ENCODE assay signal across 21 mouse cellular contexts in genomic region chr4:41358669-41359068, GRCm38 (mm10). TPM values are rescaled to one million over a fixed set of nuclear protein-coding genes. Genes with fewer than 3 reads are reported as not detected.
A peak's percentile ranks its signal among the peaks of the same experiment; 100 is the strongest.
DNase-seq lines count a peak whose midpoint lies in the region; ATAC-seq and TF ChIP-seq lines count a peak whose summit lies in the region.
"Had no signal": no experiment of that assay in that cellular context is flagged by ENCODE, and none has a peak within 500 bp of the region (broad histone marks: within the 10 kb centered on the region; RNA-seq: fewer than 3 reads in every experiment).

No protein-coding gene starts in this region.

- H3K27me3 ChIP-seq in liver, postnatal 0 days (ENCODE audit: insufficient read depth, low read length), result no peaks in the 10 kb centered on the region
- no peaks in the 10 kb centered on the region for H3K27me3 ChIP-seq in liver, embryonic 11.5 days (replicated peaks; ENCODE audit: control insufficient read depth, insufficient read depth, low read length)
- H3K27me3 ChIP-seq in megakaryocyte, embryonic 14.5 days (replicated peaks), result no peaks in the 10 kb centered on the region
- no peaks in the 10 kb centered on the region for H3K27me3 ChIP-seq in heart, embryonic 12.5 days (replicated peaks)
- H3K27me3 ChIP-seq: embryonic facial prominence, embryonic 15.5 days; heart, embryonic 13.5 days; Patski had no signal

- peaks cover 3% of the 10 kb centered on the region; the same call in 1 of the 2 replicates for H3K36me3 ChIP-seq in liver, postnatal 0 days (replicated peaks; ENCODE audit: insufficient read depth, low read length)
- H3K36me3 ChIP-seq in liver, embryonic 11.5 days (ENCODE audit: control insufficient read depth, insufficient read depth, low read length), result peaks cover 10% of the 10 kb centered on the region; the same call in 1 of the 2 replicates
- H3K36me3 ChIP-seq in megakaryocyte, embryonic 14.5 days (replicated peaks; ENCODE audit: low read length), result peaks cover 58% of the 10 kb centered on the region
- peaks cover 14% of the 10 kb centered on the region for H3K36me3 ChIP-seq in heart, embryonic 12.5 days

- H3K4me1 ChIP-seq in liver, postnatal 0 days (ENCODE audit: insufficient read depth), result peaks cover 15% of the 10 kb centered on the region
- H3K4me1 ChIP-seq in liver, embryonic 11.5 days (replicated peaks; ENCODE audit: control insufficient read depth, insufficient read depth, low read length), result no peaks in the 10 kb centered on the region
- H3K4me1 ChIP-seq in megakaryocyte, embryonic 14.5 days, result peaks cover 71% of the 10 kb centered on the region
- H3K4me1 ChIP-seq in heart, embryonic 12.5 days (replicated peaks), result no peaks in the 10 kb centered on the region
- H3K4me1 ChIP-seq: embryonic facial prominence, embryonic 15.5 days; heart, embryonic 13.5 days; hindbrain, embryonic 10.5 days had no signal

- no peak for TF ChIP-seq CTCF in liver, postnatal 0 days (IDR thresholded peaks at IDR 0.05; ENCODE audit: low read depth)
- TF ChIP-seq CTCF in layer of hippocampus, adult 2 months (conservative IDR thresholded peaks at IDR 0.05), result no peak

- H3K4me2 ChIP-seq in liver, postnatal 0 days (ENCODE audit: low read depth, low read length), result no peak overlapping the region
- no peak overlapping the region for H3K4me2 ChIP-seq in liver, embryonic 11.5 days
- H3K4me2 ChIP-seq in heart, embryonic 12.5 days, result no peak overlapping the region
- H3K4me2 ChIP-seq: embryonic facial prominence, embryonic 15.5 days; heart, embryonic 13.5 days; hindbrain, embryonic 14.5 days had no signal

- no peak for ATAC-seq in liver, postnatal 0 days
- ATAC-seq in liver, embryonic 11.5 days (replicated peaks; ENCODE audit: low FRiP score), result no peak
- ATAC-seq in granulocyte monocyte progenitor cell, adult 5-6 weeks (replicated peaks; ENCODE audit: poor library complexity, severe bottlenecking), result peak; percentile 48
- ATAC-seq in heart, embryonic 12.5 days (ENCODE audit: insufficient number of reproducible peaks, low FRiP score), result no peak
- ATAC-seq: activated CD4-positive, CD25-positive, alpha-beta regulatory T cell, adult 4 months; forebrain, embryonic 14.5 days; Patski had no signal

- no peak overlapping the region for H3K9ac ChIP-seq in liver, postnatal 0 days (replicated peaks)
- no peak overlapping the region for H3K9ac ChIP-seq in liver, embryonic 11.5 days (ENCODE audit: low read depth, low read length)
- no peak overlapping the region for H3K9ac ChIP-seq in heart, embryonic 12.5 days
- H3K9ac ChIP-seq: embryonic facial prominence, embryonic 15.5 days; heart, embryonic 13.5 days; hindbrain, embryonic 14.5 days had no signal

- no peak overlapping the region for H3K4me3 ChIP-seq in liver, postnatal 0 days (ENCODE audit: low read depth, low read length)
- no peak overlapping the region for H3K4me3 ChIP-seq in liver, embryonic 11.5 days (ENCODE audit: low read depth, low read length)
- H3K4me3 ChIP-seq in megakaryocyte, embryonic 14.5 days (replicated peaks), result peak overlapping the region; percentile 59
- H3K4me3 ChIP-seq in layer of hippocampus, adult 2 months, result no peak overlapping the region
- no peak overlapping the region for H3K4me3 ChIP-seq in heart, embryonic 12.5 days
- H3K4me3 ChIP-seq: embryonic facial prominence, embryonic 15.5 days; erythroblast, embryonic 14.5 days; forebrain, embryonic 10.5 days; heart, embryonic 13.5 days; hindbrain, embryonic 10.5 days had no signal

- 0 out of 2 replicates have a peak overlapping the region, but pooled peaks have one; percentile 30 for H3K27ac ChIP-seq in liver, postnatal 0 days (ENCODE audit: low read depth)
- no peak overlapping the region for H3K27ac ChIP-seq in liver, embryonic 11.5 days (ENCODE audit: low read depth, low read length)
- no peak overlapping the region for H3K27ac ChIP-seq in layer of hippocampus, adult 2 months
- no peak overlapping the region for H3K27ac ChIP-seq in heart, embryonic 12.5 days (ENCODE audit: poor library complexity, severe bottlenecking)
- H3K27ac ChIP-seq: embryonic facial prominence, embryonic 15.5 days; forebrain, embryonic 10.5 days; heart, embryonic 13.5 days; hindbrain, embryonic 10.5 days; hindbrain, embryonic 14.5 days had no signal

- intact Hi-C loops in heart, postnatal 36 days (cut with DNase I), result no loop called here

- DNase-seq in liver, postnatal 0 days, result no peak
- DNase-seq in liver, embryonic 11.5 days (ENCODE audit: low spot score), result no peak
- no peak for DNase-seq in layer of hippocampus, adult 2 months (ENCODE audit: low spot score in 2 of 2)
- DNase-seq in heart, postnatal 36 days, result no peak
- DNase-seq: adrenal gland, postnatal 14 days; cerebellum, adult 2 months; cerebellum, postnatal 10 days; embryo, embryonic 11 days; gastrocnemius, postnatal 10 days had no signal

- no peak for TF ChIP-seq EP300 in liver, postnatal 0 days (IDR thresholded peaks at IDR 0.05; ENCODE audit: low read depth)

- WGBS in liver, postnatal 0 days (ENCODE audit: insufficient replicate concordance), result 68% methylated on average over 2 of the region's 2 CpGs
- WGBS in liver, embryonic 11.5 days, result 87% methylated on average over 2 of the region's 2 CpGs
- WGBS in heart, embryonic 12.5 days, result 88% methylated on average over 2 of the region's 2 CpGs

- no peaks in the 10 kb centered on the region for H3K9me3 ChIP-seq in liver, postnatal 0 days (ENCODE audit: low read length)
- no peaks in the 10 kb centered on the region for H3K9me3 ChIP-seq in liver, embryonic 11.5 days (ENCODE audit: control insufficient read depth, low read length)
- H3K9me3 ChIP-seq in megakaryocyte, embryonic 14.5 days, result peaks cover 3% of the 10 kb centered on the region; the same call in 1 of the 2 replicates
- no peaks in the 10 kb centered on the region; the same call in 1 of the 2 replicates for H3K9me3 ChIP-seq in heart, embryonic 12.5 days (replicated peaks)
- H3K9me3 ChIP-seq: embryonic facial prominence, embryonic 15.5 days; heart, embryonic 13.5 days had no signal

RNA-seq across cellular contexts. Expression of gene Ubap1, which starts 9.9 kb away (rescaled TPM):
- 25.6 and 28.6 TPM in 2 replicates for polyA plus RNA-seq in liver, postnatal 0 days (2015; fragmentation: Nextera tagmentation; extraction: Ambion mirVana)
- polyA plus RNA-seq in liver, embryonic 11.5 days (2014; fragmentation: Nextera tagmentation; extraction: Ambion mirVana), result 37.1 and 38.3 TPM in 2 replicates
- total RNA-seq in granulocyte monocyte progenitor cell, adult 5-6 weeks (2014; fragmentation: Nextera tagmentation), result 16.7 and 35.6 TPM in 2 replicates
- 20.5 and 28.2 TPM in 2 replicates for total RNA-seq in granulocyte monocyte progenitor cell, adult 5-6 weeks (2017)
- 5.1 and 28.5 TPM in 2 replicates for polyA plus RNA-seq in megakaryocyte, embryonic 14.5 days (2012; ENCODE audit: insufficient read depth, low replicate concordance)
- total RNA-seq in layer of hippocampus, adult 2 months (2021), result 10 to 100 TPM; 39.3 to 40.4 TPM
- polyA plus RNA-seq in heart, embryonic 12.5 days (2016; fragmentation: Nextera tagmentation; extraction: Ambion mirVana), result 53.3 and 55.9 TPM in 2 replicates
- 10 to 100 TPM; 34.1 to 40.3 TPM for total RNA-seq in heart, postnatal 36 days (2021)

RNA-seq across cellular contexts. Expression of gene Dcaf12, which starts 44.0 kb away (rescaled TPM):
- polyA plus RNA-seq in liver, postnatal 0 days (2015; fragmentation: Nextera tagmentation; extraction: Ambion mirVana), result 35.8 and 39.6 TPM in 2 replicates
- 50.8 and 53.4 TPM in 2 replicates for polyA plus RNA-seq in liver, embryonic 11.5 days (2014; fragmentation: Nextera tagmentation; extraction: Ambion mirVana)
- total RNA-seq in granulocyte monocyte progenitor cell, adult 5-6 weeks (2014; fragmentation: Nextera tagmentation), result 41.1 and 47.0 TPM in 2 replicates
- total RNA-seq in granulocyte monocyte progenitor cell, adult 5-6 weeks (2017), result 29.1 and 30.0 TPM in 2 replicates
- polyA plus RNA-seq in megakaryocyte, embryonic 14.5 days (2012; ENCODE audit: insufficient read depth, low replicate concordance), result 21.1 and 26.3 TPM in 2 replicates
- 10 to 100 TPM; 41.0 to 41.4 TPM for total RNA-seq in layer of hippocampus, adult 2 months (2021)
- polyA plus RNA-seq in heart, embryonic 12.5 days (2016; fragmentation: Nextera tagmentation; extraction: Ambion mirVana), result 47.0 and 47.3 TPM in 2 replicates
- 10 to 100 TPM; 37.9 to 43.4 TPM for total RNA-seq in heart, postnatal 36 days (2021)
